Mouse (Mus musculus) lung, adult 2 months (tissue): Measurements from ENCODE around the gene Slc23a2. TPM values are rescaled to one million over a fixed set of nuclear protein-coding genes. Genes with fewer than 3 reads are reported as not detected.

Experiments
- DNase-seq: peaks from one replicate; pipeline ENCODE4 v3.0.0; 2022
- H3K4me1 ChIP-seq: fragments of 200-500 bp; 2 replicates; pipeline ENCODE4 v1.6.1; 2011; ENCODE audit warnings: low read length; ENCODE audit not compliant: control insufficient read depth, insufficient read depth
- H3K4me3 ChIP-seq: fragments of 200-500 bp; replicated peaks from 2 replicates; pipeline ENCODE3; 2011; ENCODE audit warnings: low read depth, mild to moderate bottlenecking, control low read depth, low read length; ENCODE audit errors: extremely low read depth
- CTCF ChIP-seq: fragments of 200-500 bp; IDR thresholded peaks from 2 replicates; pipeline ENCODE4 v1.5.1; 2011; ENCODE audit warnings: mild to moderate bottlenecking, low read length, control low read depth; ENCODE audit not compliant: insufficient read depth
- POLR2A ChIP-seq: fragments of 200-500 bp; IDR thresholded peaks from 2 replicates; pipeline ENCODE4 v1.6.1; 2011; ENCODE audit warnings: low read depth, mild to moderate bottlenecking, control low read depth, low read length, borderline replicate concordance; ENCODE audit errors: extremely low read depth
- WGBS: fragments of 180-500 bp; shearing (Covaris S2); methylation state at CpG from one replicate; pipeline ENCODE4 v1.1.7; 2018; 5-methylcytosine and 5-hydroxymethylcytosine counted together
- polyA plus RNA-seq: library from polyadenylated mRNA; depleted of rRNA; stranded (reverse); fragments of >200 nt; gene quantifications from 2 replicates; pipeline ENCODE4 v1.2.3, GENCODE M21; 2012

Slc23a2 gene
- polyA plus RNA-seq, 1 experiment = 82.2 TPM

GRCm38 (mm10) chr2:132044320-132045274 is 100.3 kb downstream of the Slc23a2 start:
- 92% methylated on average over 15 of the region's 15 CpGs for WGBS
- no peak for TF ChIP-seq POLR2A
- TF ChIP-seq CTCF = no peak

GRCm38 (mm10) chr2:132043101-132043621 is 101.7 kb downstream of the Slc23a2 start:
- WGBS = 26% methylated on average over 13 of the region's 13 CpGs
- DNase-seq = peak; percentile 56

More at GRCm38 (mm10) chr2:132044320-132045274, 100.3 kb downstream of the Slc23a2 start:
- no peak overlapping the region for H3K4me3 ChIP-seq
- no peak for DNase-seq
- H3K4me1 ChIP-seq = peaks cover 5% of the 10 kb centered on the region; the same call in 1 of the 2 replicates

DNA sequence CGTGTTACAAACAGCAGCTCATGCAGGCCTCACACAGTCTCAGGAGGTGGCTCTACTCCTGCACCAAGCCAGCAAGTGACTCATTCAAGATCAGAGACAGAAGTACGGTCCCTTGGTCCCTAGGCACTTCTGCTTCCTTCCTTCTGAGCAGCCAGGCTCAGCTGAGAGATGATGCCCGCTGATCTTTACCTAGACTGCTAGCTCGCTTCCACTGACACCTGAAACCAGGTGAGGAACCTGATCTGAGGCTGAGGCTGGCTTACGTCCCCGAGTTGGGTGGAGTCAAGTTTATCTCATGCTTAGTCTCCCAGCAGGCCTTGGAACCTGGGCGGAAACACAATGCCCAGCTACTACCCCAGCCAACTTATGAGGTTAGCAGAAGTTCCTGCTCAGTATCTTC is 105.0 kb downstream of the Slc23a2 start:
- no peak overlapping the region for H3K4me3 ChIP-seq
- peaks cover 5% of the 10 kb centered on the region; the same call in 1 of the 2 replicates for H3K4me1 ChIP-seq
- TF ChIP-seq CTCF (no peak), POLR2A (no peak)
- 54% methylated on average over 7 of the region's 7 CpGs for WGBS
- DNase-seq = no peak

More at GRCm38 (mm10) chr2:132043101-132043621, 101.7 kb downstream of the Slc23a2 start:
- Histone ChIP-seq H3K4me1 (peaks cover 5% of the 10 kb centered on the region; the same call in 1 of the 2 replicates), H3K4me3 (no peak overlapping the region)
- TF ChIP-seq POLR2A (no peak), CTCF (no peak)

DNA sequence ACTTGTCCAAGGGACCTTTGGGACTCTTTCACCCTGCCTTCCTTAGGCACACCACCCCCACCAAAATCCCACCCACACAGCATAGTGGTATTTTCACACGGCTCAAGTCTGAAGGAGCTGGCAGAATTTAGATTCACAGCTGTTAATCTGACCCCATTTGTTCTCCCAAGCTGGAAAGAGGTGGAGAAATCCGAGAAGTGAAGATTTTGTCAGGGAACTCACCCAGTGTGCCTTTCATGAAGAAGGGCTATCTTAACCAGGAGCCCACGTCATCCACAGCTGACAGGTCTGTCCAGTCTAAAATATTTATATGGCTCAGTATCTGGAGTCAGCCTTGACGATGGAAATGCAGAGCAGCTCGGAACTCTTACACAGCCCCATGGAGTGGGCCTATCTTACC is 108.6 kb downstream of the Slc23a2 start:
- no peaks in the 10 kb centered on the region for H3K4me1 ChIP-seq
- no peak for DNase-seq
- H3K4me3 ChIP-seq = no peak overlapping the region
- 80% methylated on average over 5 of the region's 5 CpGs for WGBS
- TF ChIP-seq POLR2A (no peak), CTCF (no peak)

DNA sequence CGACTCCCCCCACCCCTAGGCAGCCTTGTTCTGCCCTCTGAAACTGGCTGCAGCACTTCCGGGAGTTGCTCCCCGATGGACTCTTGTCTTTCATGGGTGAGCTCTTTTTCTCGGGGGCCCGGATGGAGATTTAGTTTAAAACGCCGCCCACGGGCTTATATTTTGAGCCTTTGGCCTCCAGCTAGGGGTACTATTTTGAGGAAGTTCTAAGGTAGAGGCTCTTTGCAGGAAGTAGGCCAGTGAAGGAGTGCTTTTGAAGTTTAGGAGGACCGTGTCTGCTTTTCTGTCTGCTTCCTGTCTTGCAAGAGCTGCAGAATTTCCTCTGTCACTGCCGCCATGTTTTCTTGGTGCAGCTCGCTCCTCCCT is 109.5 kb downstream of the Slc23a2 start:
- DNase-seq = no peak
- TF ChIP-seq POLR2A = no peak
- no peak for TF ChIP-seq CTCF
- 63% methylated on average over 11 of the region's 11 CpGs for WGBS
- Histone ChIP-seq H3K4me1 (peaks cover 2% of the 10 kb centered on the region; the same call in 1 of the 2 replicates), H3K4me3 (no peak overlapping the region)

- no peak overlapping the region for H3K4me3 ChIP-seq
- H3K4me1 ChIP-seq = peaks cover 5% of the 10 kb centered on the region; the same call in 1 of the 2 replicates
- 76% methylated on average over 4 of the region's 4 CpGs for WGBS
- TF ChIP-seq POLR2A = no peak
- no peak for TF ChIP-seq CTCF
- DNase-seq = no peak
Measured at GRCm38 (mm10) chr2:132034590-132035469, 110.1 kb downstream of the Slc23a2 start.

- WGBS = 85% methylated on average over 11 of the region's 11 CpGs
- H3K4me1 ChIP-seq = peaks cover 5% of the 10 kb centered on the region; the same call in 1 of the 2 replicates
- TF ChIP-seq CTCF = no peak
- TF ChIP-seq POLR2A = no peak
- DNase-seq = no peak
- H3K4me3 ChIP-seq = no peak overlapping the region
Measured at GRCm38 (mm10) chr2:132031364-132032095, 113.4 kb downstream of the Slc23a2 start.

GRCm38 (mm10) chr2:132030418-132031363 is 114.2 kb downstream of the Slc23a2 start:
- Histone ChIP-seq H3K4me3 (peak overlapping the region; percentile 69), H3K4me1 (peaks cover 5% of the 10 kb centered on the region; the same call in 1 of the 2 replicates)
- WGBS = 26% methylated on average over 23 of the region's 23 CpGs
- no peak for DNase-seq
- no peak for TF ChIP-seq POLR2A
